Mouse (Mus musculus) Patski (cell line): Measurements from ENCODE around the gene Pmm2. TPM values are rescaled to one million over a fixed set of nuclear protein-coding genes. Genes with fewer than 3 reads are reported as not detected.

Experiments
- ATAC-seq: fragments of 100-300 bp; one replicate; pipeline ENCODE4 v1.8.0; 2021
- CTCF ChIA-PET: fragments of 350-600 bp; sonication (Branson Sonifier 250); formaldehyde crosslinking; loops from one replicate; lab custom pipeline; 2022; ENCODE audit warnings: inconsistent platforms; lab: Charles Lee
- POLR2A ChIA-PET: fragments of 350-600 bp; sonication (Branson Sonifier 250); formaldehyde crosslinking; loops from one replicate; lab custom pipeline; 2022; ENCODE audit warnings: antibody characterized with exemption, inconsistent platforms; lab: Charles Lee
- DNase-seq: peaks from one replicate; pipeline ENCODE4 v3.0.0-alpha.2; 2011; ENCODE audit warnings: low read depth, low spot score
- H3K27me3 ChIP-seq: fragments of 371-371 bp; one replicate; pipeline ENCODE4 v1.5.1; 2021
- CTCF ChIP-seq: fragments of 100-300 bp; IDR thresholded peaks from one replicate; pipeline ENCODE4 v1.5.1; 2021
- in situ Hi-C: fragments of 300-500 bp; cut with MboI; formaldehyde crosslinking; loops from 3 replicates; pipeline ENCODE4 v1.11.1; 2018; ENCODE audit warnings: low pct_unique_long_range_greater_than_20kb, mixed read lengths
- polyA plus RNA-seq: library from polyadenylated mRNA; unstranded; gene quantifications from one replicate; pipeline ENCODE4 v1.2.3, GENCODE M21; 2021

Gene Pmm2
- polyA plus RNA-seq, 1 experiment from 2014 or later, result 48.5 TPM

- POLR2A ChIA-PET, result no interaction called here
- DNase-seq, result no peak
- peak; percentile 28 for ATAC-seq
- TF ChIP-seq CTCF, result no peak
- no peaks in the 10 kb centered on the region for H3K27me3 ChIP-seq
- in situ Hi-C loops, result no loop called here
- CTCF ChIA-PET, result no interaction called here
Measured at GRCm38 (mm10) chr16:8620315-8621115, 17.0 kb upstream of the Pmm2 start.

GRCm38 (mm10) chr16:8630419-8630818 lies 7.1 kb upstream of the Pmm2 start:
- CTCF ChIA-PET, result no interaction called here
- in situ Hi-C loops, result no loop called here

GRCm38 (mm10) chr16:8631428-8631827 lies 6.0 kb upstream of the Pmm2 start:
- no peaks in the 10 kb centered on the region for H3K27me3 ChIP-seq
- in situ Hi-C loops, result no loop called here
- POLR2A ChIA-PET, result no interaction called here
- CTCF ChIA-PET, result interaction anchor here (1.3 kb wide), 1 partner anchor 19 kb away, joined by 3 read pairs; no protein-coding TSS in a partner anchor
- no peak for ATAC-seq
- TF ChIP-seq CTCF, result no peak
- DNase-seq, result no peak

More at GRCm38 (mm10) chr16:8630419-8630818, 7.1 kb upstream of the Pmm2 start:
- no peak for ATAC-seq
- H3K27me3 ChIP-seq, result no peaks in the 10 kb centered on the region
- POLR2A ChIA-PET, result no interaction called here
- no peak for DNase-seq
- TF ChIP-seq CTCF, result no peak

GRCm38 (mm10) chr16:8636867-8637216 lies 632 bp upstream of the Pmm2 start:
- peak; percentile 15 for ATAC-seq
- POLR2A ChIA-PET, result interaction anchor here (0.6 to 0.7 kb wide), 2 partner anchors 10 to 50 kb away, joined by 3 to 4 read pairs; no protein-coding TSS in a partner anchor
- TF ChIP-seq CTCF, result no peak
- no peaks in the 10 kb centered on the region for H3K27me3 ChIP-seq
- CTCF ChIA-PET, result interaction anchor here (1.3 kb wide), 1 partner anchor 225 kb away, joined by 3 read pairs; no protein-coding TSS in a partner anchor
- no peak for DNase-seq
- in situ Hi-C loops, result loop anchor here (5.0 kb wide), 1 partner anchor 40 kb away; no protein-coding TSS in a partner anchor

GRCm38 (mm10) chr16:8638131-8638530 lies 657 bp downstream of the Pmm2 start:
- DNase-seq (no peak), ATAC-seq (no peak)
- no peaks in the 10 kb centered on the region for H3K27me3 ChIP-seq
- TF ChIP-seq CTCF, result no peak
- in situ Hi-C loops, result loop anchor here (5.0 kb wide), 1 partner anchor 39 kb away; no protein-coding TSS in a partner anchor
- POLR2A ChIA-PET, result interaction anchor here (1.2 kb wide), 1 partner anchor 34 kb away, joined by 3 read pairs; the partner anchor contains the start of gene Carhsp1
- CTCF ChIA-PET, result no interaction called here

GRCm38 (mm10) chr16:8639466-8640191 lies 2.2 kb downstream of the Pmm2 start:
- no peak for DNase-seq
- ChIA-PET POLR2A (interaction anchor here (1.2 kb wide), 1 partner anchor 33 kb away, joined by 3 read pairs; the partner anchor contains the start of gene Carhsp1), CTCF (no interaction called here)
- H3K27me3 ChIP-seq, result no peaks in the 10 kb centered on the region
- ATAC-seq, result no peak
- no peak for TF ChIP-seq CTCF
- in situ Hi-C loops, result loop anchor here (5.0 kb wide), 2 partner anchors 38 to 147 kb away; no protein-coding TSS in a partner anchor

GRCm38 (mm10) chr16:8643855-8644254 lies 6.4 kb downstream of the Pmm2 start:
- no peaks in the 10 kb centered on the region for H3K27me3 ChIP-seq
- CTCF ChIA-PET, result interaction anchor here (1.5 to 2.0 kb wide), 3 partner anchors 11 to 26 kb away, joined by 3 to 8 read pairs (median 6); no protein-coding TSS in a partner anchor
- ATAC-seq (peak; percentile 90), DNase-seq (no peak)
- TF ChIP-seq CTCF, result no peak
- in situ Hi-C loops, result loop anchor here (5.0 kb wide), 1 partner anchor 152 kb away; no protein-coding TSS in a partner anchor
- POLR2A ChIA-PET, result no interaction called here

GRCm38 (mm10) chr16:8645546-8645945 lies 8.1 kb downstream of the Pmm2 start:
- TF ChIP-seq CTCF, result no peak
- POLR2A ChIA-PET, result no interaction called here
- DNase-seq (no peak), ATAC-seq (no peak)
- H3K27me3 ChIP-seq, result no peaks in the 10 kb centered on the region
- in situ Hi-C loops, result no loop called here
- CTCF ChIA-PET, result interaction anchor here (1.2 kb wide), 1 partner anchor 14 kb away, joined by 3 read pairs; no protein-coding TSS in a partner anchor

- ATAC-seq, result no peak
- ChIA-PET CTCF (no interaction called here), POLR2A (interaction anchor here (1.3 kb wide), 1 partner anchor 20 kb away, joined by 3 read pairs; no protein-coding TSS in a partner anchor)
- TF ChIP-seq CTCF, result no peak
- no peaks in the 10 kb centered on the region for H3K27me3 ChIP-seq
- DNase-seq, result no peak
- in situ Hi-C loops, result no loop called here
Measured at GRCm38 (mm10) chr16:8650007-8650406, 12.5 kb downstream of the Pmm2 start.

GRCm38 (mm10) chr16:8655108-8655507 lies 17.6 kb downstream of the Pmm2 start:
- no peaks in the 10 kb centered on the region for H3K27me3 ChIP-seq
- ATAC-seq (no peak), DNase-seq (no peak)
- in situ Hi-C loops, result no loop called here
- ChIA-PET CTCF (interaction anchor here (0.8 to 1.5 kb wide), 2 partner anchors 12 to 16 kb away, joined by 3 read pairs; no protein-coding TSS in a partner anchor), POLR2A (no interaction called here)
- no peak for TF ChIP-seq CTCF
